Mouse (Mus musculus): ENCODE data around the gene Adamts12. TPM values are rescaled to one million over a fixed set of nuclear protein-coding genes. Genes with fewer than 3 reads are reported as not detected.

The Adamts12 gene
- total and polyA plus RNA-seq, 3 experiments = 0.03 to 0.12 (median 0.04) TPM

DNA sequence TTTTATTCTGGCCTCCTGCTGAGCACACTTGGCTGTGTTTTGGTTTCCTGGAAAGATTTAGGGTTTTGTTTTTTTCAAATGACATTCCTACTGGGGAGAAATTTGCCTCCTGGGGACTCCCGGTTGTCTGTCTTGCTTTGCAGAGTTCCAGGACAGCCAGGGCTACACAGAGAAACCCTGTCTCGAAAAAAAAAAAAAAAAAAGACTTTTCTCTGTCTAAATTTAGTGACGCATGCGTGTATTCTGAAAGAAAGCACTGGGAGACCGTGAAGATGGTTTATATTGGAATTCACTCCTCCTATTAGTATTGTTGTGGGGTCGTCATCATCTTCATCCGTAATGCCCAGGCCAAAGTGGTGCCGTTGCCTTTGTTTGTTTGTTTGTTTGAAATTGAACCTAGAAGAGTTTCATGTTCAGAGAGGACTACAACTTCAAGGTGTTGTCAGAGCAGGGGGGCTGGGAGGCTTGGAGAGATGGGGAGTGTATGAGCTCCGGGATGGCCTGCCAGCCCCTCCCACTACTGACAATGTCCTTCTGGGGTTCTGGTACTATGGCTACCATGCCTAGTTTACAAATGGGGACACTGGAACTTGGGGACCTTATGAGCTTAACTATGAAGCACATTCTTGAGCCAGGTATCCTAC lies 1.1 kb downstream of the Adamts12 start:
- Histone ChIP-seq H3K4me2 (ENCODE audit: insufficient read depth, low read depth, poor library complexity, severe bottlenecking) (no peak overlapping the region), H3K27ac (ENCODE audit: insufficient read depth, low read depth) (no peak overlapping the region), H3K4me1 (ENCODE audit: control insufficient read depth in 1 of 2, insufficient read depth in 2 of 2) (0 out of 4 replicates have a peak, but pooled peaks cover 0 to 3% of the 10 kb centered on the region in 2 experiments), H3K9me3 (replicated peaks; ENCODE audit: low read length) (no peaks in the 10 kb centered on the region), H3K27me3 (replicated peaks) (no peaks in the 10 kb centered on the region), H3K79me2 (replicated peaks; ENCODE audit: control insufficient read depth, extremely low read depth, insufficient read depth, poor library complexity, severe bottlenecking) (no peaks in the 10 kb centered on the region), H3K9ac (ENCODE audit: insufficient read depth, low read depth) (no peak overlapping the region), H3K4me3 (replicated peaks in 1 of 3; ENCODE audit: low read depth in 2 of 3, low read length in 2 of 3, poor library complexity in 1 of 3) (no peak overlapping the region), H3K36me3 (replicated peaks in 1 of 2; ENCODE audit: control insufficient read depth in 1 of 2, insufficient read depth in 1 of 2, low read length in 1 of 2) (no peaks in the 10 kb centered on the region)
- TF ChIP-seq TBP (conservative IDR thresholded peaks at IDR 0.05; ENCODE audit: low read depth, low read length) (no peak), USF1 (IDR thresholded peaks at IDR 0.05; ENCODE audit: low read depth, low read length) (no peak), E2F4 (IDR thresholded peaks at IDR 0.05; ENCODE audit: insufficient replicate concordance, low read depth, low read length) (no peak), NELFE (IDR thresholded peaks at IDR 0.05; ENCODE audit: low read depth, low read length) (no peak)
- DNase-seq (ENCODE audit: extremely low read depth) = no peak
- dilution Hi-C loops (cut with MboI; ENCODE audit: extremely low pct_ligation_motif_present, extremely low pct_unique_long_range_greater_than_20kb, low sequenced_read_pairs) = no loop called here
- in situ Hi-C loops (cut with MboI; ENCODE audit: low pct_ligation_motif_present, low pct_unique_long_range_greater_than_20kb, low sequenced_read_pairs) = no loop called here

DNA sequence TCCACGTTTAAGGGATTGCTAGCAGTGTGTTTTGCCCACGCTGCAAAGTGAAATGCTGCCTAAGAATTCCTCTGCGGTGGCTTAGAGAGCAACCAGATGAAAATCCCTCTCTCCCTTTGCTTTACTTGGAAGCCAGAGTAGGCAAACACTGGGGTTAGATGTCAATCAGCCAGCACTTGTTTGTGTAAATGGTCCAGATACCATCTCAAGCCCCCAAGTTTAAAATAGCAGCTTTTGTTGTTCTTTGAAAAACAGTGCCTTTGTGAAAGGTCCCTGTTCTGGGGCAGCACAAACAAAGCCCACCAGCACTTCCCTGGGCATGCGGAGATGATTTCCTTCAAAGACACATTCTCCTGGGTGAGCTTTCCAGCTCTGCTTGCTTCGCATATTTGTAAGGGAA lies 1.7 kb downstream of the Adamts12 start:
- Histone ChIP-seq H3K79me2 (replicated peaks; ENCODE audit: control insufficient read depth, extremely low read depth, insufficient read depth, poor library complexity, severe bottlenecking) (no peaks in the 10 kb centered on the region), H3K27ac (ENCODE audit: insufficient read depth, low read depth) (no peak overlapping the region), H3K4me3 (replicated peaks in 1 of 3; ENCODE audit: low read depth in 2 of 3, low read length in 2 of 3, poor library complexity in 1 of 3) (no peak overlapping the region), H3K9ac (ENCODE audit: insufficient read depth, low read depth) (no peak overlapping the region), H3K4me2 (ENCODE audit: insufficient read depth, low read depth, poor library complexity, severe bottlenecking) (no peak overlapping the region), H3K9me3 (replicated peaks; ENCODE audit: low read length) (no peaks in the 10 kb centered on the region), H3K4me1 (ENCODE audit: control insufficient read depth in 1 of 2, insufficient read depth in 2 of 2) (0 out of 4 replicates have a peak, but pooled peaks cover 0 to 3% of the 10 kb centered on the region in 2 experiments), H3K36me3 (replicated peaks in 1 of 2; ENCODE audit: control insufficient read depth in 1 of 2, insufficient read depth in 1 of 2, low read length in 1 of 2) (no peaks in the 10 kb centered on the region), H3K27me3 (replicated peaks) (no peaks in the 10 kb centered on the region)
- no peak for DNase-seq (ENCODE audit: extremely low read depth)
- in situ Hi-C loops (cut with MboI; ENCODE audit: low pct_ligation_motif_present, low pct_unique_long_range_greater_than_20kb, low sequenced_read_pairs) (no loop called here), dilution Hi-C loops (cut with MboI; ENCODE audit: extremely low pct_ligation_motif_present, extremely low pct_unique_long_range_greater_than_20kb, low sequenced_read_pairs) (no loop called here)
- TF ChIP-seq SMC3 (IDR thresholded peaks at IDR 0.05; ENCODE audit: low read depth, low read length) (no peak), NELFE (IDR thresholded peaks at IDR 0.05; ENCODE audit: low read depth, low read length) (no peak), POLR2A (IDR thresholded peaks at IDR 0.05; ENCODE audit: low read depth, low read length) (no peak), ZKSCAN1 (IDR thresholded peaks at IDR 0.05; ENCODE audit: borderline replicate concordance, low read depth, low read length) (no peak), IRF4 (IDR thresholded peaks at IDR 0.05; ENCODE audit: low read depth, low read length) (no peak), JUN (IDR thresholded peaks at IDR 0.05; ENCODE audit: insufficient read depth, low read depth, low read length) (no peak), ZMIZ1 (IDR thresholded peaks at IDR 0.05; ENCODE audit: low read depth, low read length) (no peak), ZNF384 (IDR thresholded peaks at IDR 0.05; ENCODE audit: low read depth, low read length) (no peak), JUND (conservative IDR thresholded peaks at IDR 0.05; ENCODE audit: low read depth, low read length) (no peak), UBTF (IDR thresholded peaks at IDR 0.05; ENCODE audit: low read depth, low read length) (no peak), MYC (IDR thresholded peaks at IDR 0.05; ENCODE audit: low read depth, low read length) (no peak), ETS1 (conservative IDR thresholded peaks at IDR 0.05; ENCODE audit: low read depth, low read length) (no peak), TCF12 (IDR thresholded peaks at IDR 0.05; ENCODE audit: low read depth, low read length) (no peak), EP300 (IDR thresholded peaks at IDR 0.05; ENCODE audit: low read length) (no peak), HCFC1 (IDR thresholded peaks at IDR 0.05; ENCODE audit: low read depth, low read length) (no peak), CHD1 (IDR thresholded peaks at IDR 0.05; ENCODE audit: low read depth, low read length) (no peak), MEF2A (IDR thresholded peaks at IDR 0.05; ENCODE audit: borderline replicate concordance, low read depth, low read length) (no peak), RCOR1 (conservative IDR thresholded peaks at IDR 0.05; ENCODE audit: low read depth, low read length) (no peak), PAX5 (IDR thresholded peaks at IDR 0.05; ENCODE audit: low read length) (no peak)
